Mouse (Mus musculus) olfactory bulb, adult 2 months (tissue): ENCODE measurements at regions not wholly inside any gene's neighbourhood (a gene's known extent, or its start where the extent isn't known, plus 50 kb on each side); places are given as distances from the start of the nearest gene placed in this dataset.

ENCODE experiments used
- CTCF ChIP-seq: fragments of 200-500 bp; IDR thresholded peaks from 2 replicates; pipeline ENCODE4 v1.5.1; 2012; ENCODE audit warnings: low read depth, mild to moderate bottlenecking, low read length, moderate library complexity; ENCODE audit not compliant: insufficient read depth
- POLR2A ChIP-seq: fragments of 200-500 bp; IDR thresholded peaks from 2 replicates; pipeline ENCODE4 v1.6.1; 2012; ENCODE audit warnings: mild to moderate bottlenecking, low read depth, low read length, moderate library complexity; ENCODE audit not compliant: insufficient read depth

- TF ChIP-seq POLR2A: no peak
- no peak for TF ChIP-seq CTCF
Observed at GRCm38 (mm10) chr15:61489731-61490130, 566.9 kb upstream of the A1bg start.
